Mouse (Mus musculus) spleen, adult 2 months (tissue): ENCODE measurements at regions not wholly inside any gene's neighbourhood (a gene's known extent, or its start where the extent isn't known, plus 50 kb on each side); places are given as distances from the start of the nearest gene placed in this dataset.

Experiments
- CTCF ChIP-seq: fragments of 200-500 bp; IDR thresholded peaks from 2 replicates; pipeline ENCODE4 v1.5.1; 2011; ENCODE audit warnings: mild to moderate bottlenecking, inconsistent platforms; ENCODE audit not compliant: insufficient read depth, insufficient read length, insufficient replicate concordance; ENCODE audit errors: extremely low read depth
- POLR2A ChIP-seq: fragments of 200-500 bp; IDR thresholded peaks from 2 replicates; pipeline ENCODE4 v1.6.1; 2011; ENCODE audit warnings: low read depth, low read length, inconsistent platforms

- no peak for TF ChIP-seq CTCF
- no peak for TF ChIP-seq POLR2A
These were observed 128.1 kb downstream of the Cyp26b1 start for GRCm38 (mm10) chr6:84465596-84465995.
